Mouse (Mus musculus) frontal cortex, postnatal 10 days (tissue): ENCODE data around the gene March8.

ENCODE experiments used
- DNase-seq, 2 experiments: peaks; one replicate each; pipeline ENCODE4 v3.0.0; 2022; ENCODE audit warnings: low spot score in 2 of 2, mixed read lengths in 1 of 2

The March8 gene

DNA sequence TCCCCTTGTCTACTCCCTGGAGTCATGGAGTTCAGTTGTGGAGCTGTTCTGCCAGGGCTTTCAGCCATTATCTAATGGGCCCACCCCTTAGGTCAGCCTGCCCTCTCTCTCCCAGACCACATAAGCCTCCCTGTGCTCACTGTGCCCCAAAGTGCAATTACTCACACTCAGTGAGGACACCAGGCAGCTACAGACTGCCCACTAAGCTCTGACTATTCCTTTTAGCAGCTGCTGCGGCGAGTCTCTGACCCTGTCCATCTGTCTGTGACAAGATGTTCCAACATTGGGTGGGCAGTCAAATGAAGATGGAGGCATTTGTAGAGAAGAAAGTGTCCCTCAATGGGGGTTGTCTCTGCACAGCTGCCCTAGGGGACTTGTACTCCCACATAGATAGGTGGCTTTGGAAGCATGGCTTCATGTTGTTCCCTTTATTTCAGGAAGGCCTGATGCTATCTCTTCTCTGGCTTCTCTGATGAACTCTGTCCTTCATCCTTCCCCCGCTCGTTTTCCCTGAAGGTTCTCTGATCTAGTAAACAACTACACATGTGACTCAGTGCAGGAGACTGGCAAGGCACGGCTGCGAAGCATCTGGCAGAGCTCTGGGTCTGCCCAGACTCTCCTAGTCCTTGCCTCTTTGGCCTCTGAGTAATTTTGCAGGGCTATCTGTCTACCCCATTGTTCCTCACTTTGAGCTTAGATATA lies 70.3 kb downstream of the March8 start:
- no peak for DNase-seq

DNA sequence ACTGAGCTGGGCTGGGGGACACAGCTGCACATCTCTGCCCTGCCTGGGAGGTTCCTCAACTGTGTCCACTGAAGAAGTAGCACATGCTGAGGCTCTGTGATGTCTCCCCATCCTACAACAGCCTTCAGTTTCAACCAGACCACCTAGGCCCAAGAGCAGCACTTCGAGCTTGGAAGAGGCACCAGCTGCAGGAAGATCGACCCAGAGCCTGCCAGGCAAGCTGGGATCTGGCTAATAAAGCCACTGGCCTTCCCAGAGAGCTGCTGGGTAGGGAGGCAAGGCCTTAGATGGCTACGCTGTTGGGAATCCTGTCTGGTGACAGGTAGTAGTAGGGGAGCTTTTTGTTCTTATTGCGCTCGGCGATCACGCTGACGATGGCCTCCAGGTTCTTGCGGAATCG lies 72.6 kb downstream of the March8 start:
- no peak for DNase-seq

DNA sequence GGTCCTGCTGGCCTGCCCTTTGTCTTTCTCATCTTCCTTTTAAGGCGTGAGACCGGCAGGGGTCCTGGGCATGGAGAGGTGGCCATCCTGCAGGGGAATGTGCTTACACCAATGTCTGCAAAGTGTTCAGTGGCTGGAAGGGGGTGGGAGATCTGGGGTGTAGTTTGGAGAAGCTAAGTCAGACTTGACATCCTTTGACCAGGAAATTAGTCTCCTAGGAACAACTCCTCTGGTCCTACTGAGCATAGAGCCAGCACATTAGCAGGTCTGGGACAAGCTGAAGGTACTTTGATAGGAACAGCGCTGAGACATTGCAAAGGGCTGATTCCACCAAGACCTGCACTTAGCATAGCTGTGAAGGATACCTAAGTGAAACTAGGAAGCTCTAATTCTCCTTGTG lies 73.9 kb downstream of the March8 start:
- DNase-seq: no peak

GRCm38 (mm10) chr6:116412546-116413325 lies 74.9 kb downstream of the March8 start:
- DNase-seq: no peak

- no peak for DNase-seq
These were observed 77.4 kb downstream of the March8 start for GRCm38 (mm10) chr6:116415126-116415676.

- no peak for DNase-seq
These were observed 78.3 kb downstream of the March8 start for GRCm38 (mm10) chr6:116416000-116416552.

DNA sequence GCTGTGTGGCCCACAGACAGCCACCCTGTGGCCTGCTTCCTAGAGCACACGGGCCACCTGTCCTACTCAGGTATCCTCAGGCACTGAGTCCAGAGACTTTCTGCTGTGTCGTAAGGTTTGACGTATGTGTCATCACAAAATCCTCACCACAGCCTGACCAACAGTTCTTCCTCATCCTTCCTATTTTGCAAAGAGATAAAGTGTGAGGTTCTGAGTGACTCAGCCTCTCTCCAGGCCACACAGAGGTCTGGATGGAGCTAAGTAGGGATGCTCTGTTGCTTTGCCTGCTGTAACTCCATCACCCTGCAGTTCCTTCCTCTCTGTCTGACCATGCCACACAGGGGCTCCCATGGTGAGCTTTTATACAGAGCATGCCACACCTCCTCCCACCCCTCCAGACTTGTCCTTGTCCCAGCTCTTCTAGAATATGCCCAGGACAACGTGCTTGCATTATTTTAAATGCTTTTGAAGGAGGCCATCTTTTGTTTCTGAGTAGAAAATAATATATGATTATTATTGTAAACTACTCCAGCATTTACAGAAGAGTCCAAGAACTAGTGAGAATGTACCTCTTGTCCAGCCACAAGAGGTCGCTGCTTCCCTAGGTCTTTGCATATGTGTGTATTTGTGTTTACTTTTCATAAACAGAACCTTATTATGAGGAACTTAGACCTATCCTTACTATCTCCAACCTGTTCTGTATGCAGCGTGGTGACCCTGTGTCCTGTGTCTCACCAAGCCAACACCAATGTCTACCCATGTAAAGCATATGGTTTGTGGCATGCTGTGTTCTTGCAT lies 79.9 kb downstream of the March8 start:
- no peak for DNase-seq

DNA sequence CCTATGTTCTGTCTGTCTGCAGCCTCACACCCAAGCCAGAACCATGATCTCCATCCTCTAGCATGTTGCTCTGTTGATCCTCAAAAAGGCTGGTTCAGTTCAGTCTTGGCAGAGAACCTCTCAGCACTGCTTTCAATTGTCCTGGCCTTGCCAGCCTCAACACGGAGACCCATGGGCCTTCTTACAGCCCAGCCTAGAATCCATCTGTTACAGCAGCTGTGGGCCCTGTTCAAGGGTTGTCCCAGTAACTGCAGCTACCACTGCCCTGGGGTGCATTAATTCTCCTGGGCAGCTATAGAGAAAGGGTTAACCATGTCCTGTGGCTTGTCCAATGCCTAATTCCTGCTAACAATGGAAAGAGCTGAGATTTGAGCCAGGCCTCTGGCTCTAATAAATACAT lies 80.7 kb downstream of the March8 start:
- DNase-seq: no peak

GRCm38 (mm10) chr6:116419699-116420098 lies 81.9 kb downstream of the March8 start:
- no peak for DNase-seq

DNA sequence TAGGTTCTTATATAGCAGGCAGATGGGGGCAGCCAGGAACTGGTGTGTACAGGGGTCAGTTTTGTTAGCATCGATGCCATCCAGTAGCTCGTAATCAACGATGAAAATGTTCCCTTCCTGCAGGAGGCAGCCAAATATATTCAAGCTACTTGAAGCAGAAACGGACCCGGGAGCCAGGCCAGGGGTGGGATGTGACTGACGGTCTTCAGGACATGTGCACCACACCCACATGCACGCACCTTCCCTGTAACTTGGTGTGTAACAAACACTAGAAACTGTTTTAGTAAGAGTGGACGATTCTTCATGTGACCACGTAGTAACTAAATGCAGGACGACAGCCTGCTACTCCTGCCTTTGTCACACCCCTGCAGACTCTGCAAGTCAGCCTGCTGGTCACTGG lies 82.4 kb downstream of the March8 start:
- DNase-seq: no peak

DNA sequence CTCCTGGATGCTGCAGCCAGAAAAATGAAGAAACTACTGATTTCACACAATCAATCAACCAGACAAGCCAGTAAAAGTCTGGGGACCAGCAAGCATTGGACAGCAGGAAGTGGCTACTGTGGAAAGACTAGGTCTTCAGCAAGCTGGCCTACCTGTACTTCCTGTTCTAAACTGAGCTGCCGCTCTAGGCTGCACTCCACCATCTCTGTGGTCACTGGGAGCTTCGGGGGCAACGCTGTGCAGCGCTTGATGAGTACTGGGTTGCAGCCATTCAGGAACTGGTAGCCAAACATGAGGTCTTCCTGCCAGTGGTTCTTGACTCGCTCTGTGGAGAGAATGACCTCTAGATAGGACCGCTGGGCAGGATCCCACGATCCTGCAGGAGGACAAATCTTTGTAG lies 85.2 kb downstream of the March8 start:
- no peak for DNase-seq

DNA sequence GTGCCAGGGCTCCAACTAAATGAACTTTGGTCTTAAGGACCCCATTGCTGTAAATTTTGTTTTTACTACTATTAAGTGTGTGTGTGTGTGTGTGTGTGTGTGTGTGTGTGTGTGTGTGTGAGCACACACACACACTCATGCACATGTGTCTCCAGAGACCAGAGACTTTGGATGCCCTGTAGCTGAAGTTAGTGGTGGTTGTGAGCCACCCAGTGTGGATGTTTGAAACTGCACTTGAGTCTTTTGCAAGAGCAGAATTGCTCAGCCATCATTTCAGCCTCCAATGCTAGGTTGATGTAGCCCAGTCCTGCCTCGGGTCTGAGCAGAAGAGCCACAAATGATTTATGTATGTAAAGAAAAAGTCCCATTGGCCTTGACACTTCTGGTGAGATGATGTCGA lies 85.8 kb downstream of the March8 start:
- peak in 1 of 2 experiments; percentile 52 for DNase-seq

GRCm38 (mm10) chr6:116427552-116427951 lies 89.7 kb downstream of the March8 start:
- no peak for DNase-seq

DNA sequence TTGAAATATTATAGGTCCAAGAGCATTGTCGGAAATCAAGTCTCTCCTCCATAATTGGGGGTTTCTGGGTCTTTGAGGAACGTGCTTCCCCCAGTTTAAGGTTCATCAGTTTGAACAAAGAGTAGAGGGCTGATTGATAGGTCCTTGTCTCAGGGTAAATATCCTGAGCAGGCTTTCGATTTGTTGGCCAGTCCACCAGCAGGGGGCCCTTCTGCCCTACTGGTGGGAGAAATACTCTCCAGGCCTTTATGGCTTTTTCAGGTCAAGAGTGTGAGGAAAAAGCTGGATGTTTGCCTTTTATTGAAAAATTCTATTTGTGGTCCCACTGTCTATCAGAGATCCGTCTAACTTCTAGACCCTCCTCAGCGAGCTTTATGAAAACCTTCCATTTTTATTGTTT lies 90.5 kb downstream of the March8 start:
- DNase-seq: no peak

DNA sequence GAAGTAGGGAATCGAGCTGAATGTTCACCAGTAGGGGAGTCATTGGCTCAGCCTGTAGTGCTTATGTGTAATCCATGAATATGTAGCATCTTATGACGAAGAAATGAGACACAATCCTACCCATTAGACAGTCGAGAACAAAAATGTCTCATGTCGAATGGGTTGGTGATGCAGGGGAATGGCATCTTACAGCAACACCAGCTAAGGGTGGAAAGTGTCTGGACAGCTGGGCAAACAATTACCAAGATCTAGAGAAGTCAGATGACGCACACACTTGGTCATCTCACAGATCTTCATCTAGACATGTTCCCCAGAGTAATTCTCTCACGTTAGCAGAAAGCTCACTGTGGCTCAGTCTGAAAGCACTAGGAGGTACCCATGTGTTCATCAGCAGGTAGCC lies 101.0 kb downstream of the March8 start:
- DNase-seq: no peak

DNA sequence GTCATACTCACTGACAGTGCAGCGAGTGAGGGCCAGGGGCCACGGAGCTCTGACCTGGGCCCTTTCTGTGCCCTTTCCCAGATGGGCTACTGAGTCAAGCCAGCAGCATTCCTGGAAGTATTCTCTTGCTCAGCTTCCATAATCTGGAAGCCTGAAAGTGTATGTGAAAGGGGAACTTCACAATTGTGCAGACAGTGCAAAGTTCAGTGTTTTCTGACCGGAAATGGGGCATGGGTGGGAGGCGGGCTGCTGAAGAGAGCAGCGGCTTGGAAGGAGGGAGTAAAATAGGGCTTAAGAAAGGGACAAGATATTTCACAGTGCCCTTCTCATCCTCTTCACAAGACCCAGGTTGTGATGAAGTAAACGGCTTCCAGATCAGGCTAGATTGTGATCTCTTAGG lies 101.7 kb downstream of the March8 start:
- no peak for DNase-seq

GRCm38 (mm10) chr6:116440447-116440846 lies 102.6 kb downstream of the March8 start:
- no peak for DNase-seq

DNA sequence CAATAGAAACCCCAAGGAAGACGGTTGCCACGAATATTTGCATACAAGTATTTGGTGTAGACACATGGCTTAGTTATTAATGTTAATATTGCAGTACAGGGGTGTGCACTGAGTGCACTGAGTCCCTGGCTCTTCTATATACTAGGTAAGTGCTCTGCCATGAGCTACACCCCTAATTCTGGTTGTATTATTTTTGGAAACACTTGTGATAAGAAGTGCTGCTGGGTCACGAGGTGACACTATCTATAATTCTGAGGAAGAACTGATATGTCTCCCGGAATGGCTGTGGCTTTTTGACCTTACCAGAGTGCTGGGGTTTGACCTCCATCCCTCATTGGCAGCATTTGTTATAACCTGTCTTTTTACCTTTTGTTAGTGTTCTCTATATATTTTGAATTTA lies 103.0 kb downstream of the March8 start:
- no peak for DNase-seq

DNA sequence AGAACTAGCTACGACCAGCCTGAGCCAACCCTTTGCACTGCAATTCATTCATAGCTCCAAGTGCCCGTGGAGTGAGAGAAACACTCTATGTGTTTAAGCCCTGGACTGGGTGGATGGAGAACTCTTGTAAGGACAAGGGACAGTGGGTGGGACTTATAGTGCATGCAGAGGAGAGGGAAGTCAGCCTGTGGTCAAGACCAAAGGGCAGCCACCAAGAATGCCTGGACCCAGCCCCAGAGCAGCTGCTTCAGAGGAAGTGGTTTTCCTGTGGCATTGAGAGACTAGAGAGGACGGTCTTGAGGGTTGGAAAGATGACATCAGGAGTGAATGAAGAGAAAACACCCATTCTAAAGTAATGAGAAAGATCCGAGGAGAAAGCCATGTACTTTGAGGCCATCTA lies 118.0 kb downstream of the March8 start:
- DNase-seq: peak in 1 of 2 experiments; percentile 10

GRCm38 (mm10) chr6:116456482-116456881 lies 118.7 kb downstream of the March8 start:
- no peak for DNase-seq

GRCm38 (mm10) chr6:116458728-116459127 lies 120.9 kb downstream of the March8 start:
- DNase-seq: no peak
